Mouse (Mus musculus): ENCODE results near the gene Myoz1.

DNA sequence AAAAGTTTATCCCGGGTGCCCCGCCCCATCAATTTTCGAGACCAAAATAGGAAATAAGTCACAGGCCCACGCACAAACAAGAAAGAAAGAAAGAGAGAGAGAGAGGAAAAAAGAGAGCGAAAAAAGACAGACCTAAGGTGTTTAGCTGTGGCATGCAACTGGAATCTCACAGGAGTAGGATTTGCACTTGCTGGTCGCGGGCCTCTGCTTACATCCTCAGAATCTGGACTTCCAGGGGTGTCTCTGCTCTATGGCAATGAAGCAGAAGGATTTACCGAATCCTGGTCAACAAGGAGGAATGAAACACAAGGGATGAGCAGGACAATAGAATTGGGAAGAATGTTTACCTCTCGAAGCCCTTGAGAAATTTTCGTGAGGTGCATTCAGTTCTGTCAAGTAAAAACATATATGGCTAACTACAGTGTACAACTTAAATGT lies 14.9 kb downstream of the Myoz1 start:
- no peak for TF ChIP-seq CTCF (IDR thresholded peaks at IDR 0.05; ENCODE audit: low read depth)
- no peak for TF ChIP-seq EP300 (optimal IDR thresholded peaks at IDR 0.05)
